Mouse (Mus musculus) midbrain, embryonic 14.5 days (tissue): ENCODE results near the gene Lpcat3. TPM values are rescaled to one million over a fixed set of nuclear protein-coding genes. Genes with fewer than 3 reads are reported as not detected.
A peak's percentile ranks its signal among the peaks of the same experiment; 100 is the strongest.

Experiments used
- ATAC-seq: fragments of 200-750 bp; cut with Nextera tagmentation; 2 replicates; pipeline ENCODE4 v1.8.0; 2017; ENCODE audit warnings: moderate number of reproducible peaks, moderate library complexity; ENCODE audit not compliant: low FRiP score, low TSS enrichment
- DNase-seq: peaks from one replicate; pipeline ENCODE4 v3.0.0-alpha.2; 2015
- H3K27ac ChIP-seq: fragments of 300-500 bp; sonication (generic); replicated peaks from 2 replicates; pipeline ENCODE4 v1.5.1; 2014; ENCODE audit warnings: mild to moderate bottlenecking, low read depth, low read length, moderate library complexity
- H3K27me3 ChIP-seq: fragments of 300-500 bp; sonication (generic); 2 replicates; pipeline ENCODE4 v1.6.1; 2014; ENCODE audit warnings: low read length, control low read depth, mixed read lengths; ENCODE audit not compliant: control insufficient read depth, insufficient read depth
- H3K36me3 ChIP-seq: fragments of 300-500 bp; sonication (generic); 2 replicates; pipeline ENCODE4 v1.6.1; 2014; ENCODE audit warnings: low read length, control low read depth; ENCODE audit not compliant: control insufficient read depth, insufficient read depth
- H3K4me1 ChIP-seq: fragments of 300-500 bp; sonication (generic); 2 replicates; pipeline ENCODE4 v1.6.1; 2014; ENCODE audit warnings: mild to moderate bottlenecking, antibody characterized with exemption, low read length, control low read depth; ENCODE audit not compliant: control insufficient read depth, insufficient read depth
- H3K4me2 ChIP-seq: fragments of 300-500 bp; sonication (generic); 2 replicates; pipeline ENCODE4 v1.6.1; 2014; ENCODE audit warnings: mild to moderate bottlenecking, low read length, moderate library complexity
- H3K4me3 ChIP-seq: fragments of 300-500 bp; sonication (generic); replicated peaks from 2 replicates; pipeline ENCODE4 v1.5.1; 2014; ENCODE audit warnings: low read depth, low read length
- H3K9ac ChIP-seq: fragments of 300-500 bp; sonication (generic); replicated peaks from 2 replicates; pipeline ENCODE4 v1.6.1; 2014; ENCODE audit warnings: mild to moderate bottlenecking, low read length, moderate library complexity
- H3K9me3 ChIP-seq: fragments of 300-500 bp; sonication (generic); 2 replicates; pipeline ENCODE4 v1.6.1; 2016; ENCODE audit warnings: low read length, control low read depth, mixed read lengths; ENCODE audit not compliant: control insufficient read depth
- WGBS: fragments of 180-500 bp; shearing (Covaris S2); extraction: QIAGEN DNeasy Blood & Tissue Kit; methylation state at CpG from one replicate; pipeline ENCODE4 v1.1.7; 2014; 5-methylcytosine and 5-hydroxymethylcytosine counted together
- microRNA counts: library from miRNA; unstranded; fragments of <30 nt; microRNA quantifications from one replicate; lab custom pipeline; 2016
- microRNA-seq: library from miRNA; unstranded; fragments of <30 nt; microRNA quantifications from one replicate; pipeline ENCODE4, GENCODE M21; 2016
- polyA plus RNA-seq: library from polyadenylated mRNA; unstranded; fragments of >200 nt; fragmentation: Nextera tagmentation; extraction: Ambion mirVana; gene quantifications from 2 replicates; pipeline ENCODE4 v1.2.1, GENCODE M21; 2014

The Lpcat3 gene
- polyA plus RNA-seq, 1 experiment from 2014 or later: 34.6 TPM

- peaks cover 65% of the 10 kb centered on the region for H3K36me3 ChIP-seq
- peaks cover 22% of the 10 kb centered on the region for H3K4me1 ChIP-seq
- peak overlapping the region; percentile 41 for H3K4me3 ChIP-seq
- H3K27ac ChIP-seq: peak overlapping the region; percentile 91
- H3K9ac ChIP-seq: peak overlapping the region; percentile 31; the same call in 1 of the 2 replicates
- WGBS: 65% methylated on average over 26 of the region's 26 CpGs
- H3K27me3 ChIP-seq: no peaks in the 10 kb centered on the region
- DNase-seq (peak; percentile 9), ATAC-seq (no peak)
- H3K9me3 ChIP-seq: no peaks in the 10 kb centered on the region
- H3K4me2 ChIP-seq: peak overlapping the region; percentile 93
These were observed 82.0 kb downstream of the Lpcat3 start for GRCm38 (mm10) chr6:124744755-124745321.

GRCm38 (mm10) chr6:124745490-124746295, 82.9 kb downstream of the Lpcat3 start:
- peak overlapping the region; percentile 91 for H3K27ac ChIP-seq
- H3K36me3 ChIP-seq: peaks cover 66% of the 10 kb centered on the region
- ATAC-seq: peak; percentile 86
- under 1% methylated on average over 85 of the region's 85 CpGs for WGBS
- no peaks in the 10 kb centered on the region for H3K9me3 ChIP-seq
- no peaks in the 10 kb centered on the region for H3K27me3 ChIP-seq
- H3K4me1 ChIP-seq: peaks cover 19% of the 10 kb centered on the region
- H3K4me2 ChIP-seq: peak overlapping the region; percentile 93
- peak; percentile 99 for DNase-seq
- H3K4me3 ChIP-seq: peak overlapping the region; percentile 41
- peak overlapping the region; percentile 76 for H3K9ac ChIP-seq

GRCm38 (mm10) chr6:124746296-124746605, 83.4 kb downstream of the Lpcat3 start:
- Histone ChIP-seq H3K9ac (peak overlapping the region; percentile 76), H3K4me3 (peak overlapping the region; percentile 41), H3K4me1 (peaks cover 19% of the 10 kb centered on the region), H3K27me3 (no peaks in the 10 kb centered on the region), H3K36me3 (peaks cover 66% of the 10 kb centered on the region), H3K27ac (peak overlapping the region; percentile 91), H3K4me2 (peak overlapping the region; percentile 93), H3K9me3 (no peaks in the 10 kb centered on the region)
- peak; percentile 5; the same call in 1 of the 2 replicates for ATAC-seq
- WGBS: 10% methylated on average over 8 of the region's 8 CpGs
- no peak for DNase-seq

- H3K9ac ChIP-seq: peak overlapping the region; percentile 76; the same call in 1 of the 2 replicates
These were observed 84.1 kb downstream of the Lpcat3 start for GRCm38 (mm10) chr6:124746654-124747632.

GRCm38 (mm10) chr6:124750405-124750804, 87.6 kb downstream of the Lpcat3 start:
- Histone ChIP-seq H3K4me1 (peaks cover 29% of the 10 kb centered on the region), H3K4me2 (no peak overlapping the region), H3K36me3 (peaks cover 42% of the 10 kb centered on the region), H3K9ac (no peak overlapping the region), H3K27ac (no peak overlapping the region), H3K27me3 (no peaks in the 10 kb centered on the region), H3K9me3 (no peaks in the 10 kb centered on the region), H3K4me3 (no peak overlapping the region)
- DNase-seq (no peak), ATAC-seq (no peak)
- 86% methylated on average over 8 of the region's 8 CpGs for WGBS

More at GRCm38 (mm10) chr6:124746654-124747632, 84.1 kb downstream of the Lpcat3 start:
- peak overlapping the region; percentile 93 for H3K4me2 ChIP-seq
- peaks cover 66% of the 10 kb centered on the region for H3K36me3 ChIP-seq
- H3K9me3 ChIP-seq: no peaks in the 10 kb centered on the region
- no peaks in the 10 kb centered on the region for H3K27me3 ChIP-seq
- H3K4me3 ChIP-seq: peak overlapping the region; percentile 41; the same call in 1 of the 2 replicates
- DNase-seq (no peak), ATAC-seq (no peak)
- H3K4me1 ChIP-seq: peaks cover 14% of the 10 kb centered on the region
- peak overlapping the region; percentile 91; the same call in 1 of the 2 replicates for H3K27ac ChIP-seq
- WGBS: 90% methylated on average over 7 of the region's 7 CpGs

- peaks cover 39% of the 10 kb centered on the region for H3K4me1 ChIP-seq
- no peak overlapping the region for H3K27ac ChIP-seq
- peaks cover 18% of the 10 kb centered on the region for H3K36me3 ChIP-seq
- ATAC-seq: no peak
- no peak for DNase-seq
- no peaks in the 10 kb centered on the region for H3K9me3 ChIP-seq
- WGBS: 95% methylated on average over 2 of the region's 2 CpGs
- peak overlapping the region; percentile 26; the same call in 1 of the 2 replicates for H3K4me2 ChIP-seq
- H3K27me3 ChIP-seq: no peaks in the 10 kb centered on the region
- no peak overlapping the region for H3K9ac ChIP-seq
- 0 out of 2 replicates have a peak overlapping the region, but pooled peaks have one; percentile 79 for H3K4me3 ChIP-seq
These were observed 91.0 kb downstream of the Lpcat3 start for GRCm38 (mm10) chr6:124753861-124754260.

MicroRNAs within 50 kb of the gene (microRNA counts, 519-probe panel; counts per million panel counts)
- microRNA mmu-miR-141 (lab: Ali Mortazavi, UCI) (not detected), microRNA mmu-miR-200c (lab: Ali Mortazavi, UCI) (not detected)

Small RNA genes within 50 kb of the gene (microRNA-seq; reads per million reads assigned to microRNA genes)
- gene Mir141 (2.1 reads per million, percentile 12 among the genes with 10 or more reads in this experiment), gene Mir200c (14.8 reads per million, percentile 37 among the genes with 10 or more reads in this experiment)

Other genes with a start within 250 kb of the Lpcat3 start
- 63.8 and 66.2 TPM in 2 replicates for gene Pex5, start 248.0 kb upstream of the Lpcat3 start, polyA plus RNA-seq
- 78.0 and 105 TPM in 2 replicates for gene Clstn3, start 198.2 kb upstream of the Lpcat3 start, polyA plus RNA-seq
- gene C1rl, start 169.9 kb upstream of the Lpcat3 start, polyA plus RNA-seq: 0.09 and 0.27 TPM in 2 replicates
- gene C1ra, start 150.6 kb upstream of the Lpcat3 start, polyA plus RNA-seq: 0.12 TPM in 1 of 2 replicates, not detected in the other
- 0.27 and 0.28 TPM in 2 replicates for gene C1s1, start 120.7 kb upstream of the Lpcat3 start, polyA plus RNA-seq
- not detected in 2 replicates for gene C1rb, start 92.7 kb upstream of the Lpcat3 start, polyA plus RNA-seq
- gene C1s2, start 26.9 kb upstream of the Lpcat3 start, polyA plus RNA-seq: 0.08 TPM in 2 replicates
- 111 and 120 TPM in 2 replicates for gene Emg1, start 49.2 kb downstream of the Lpcat3 start, polyA plus RNA-seq
- gene Phb2, start 49.3 kb downstream of the Lpcat3 start, polyA plus RNA-seq: 249 and 250 TPM in 2 replicates
- gene Ptpn6, start 75.7 kb downstream of the Lpcat3 start, polyA plus RNA-seq: 2.1 and 5.6 TPM in 2 replicates
- 689 and 844 TPM in 2 replicates for gene Grcc10, start 78.3 kb downstream of the Lpcat3 start, polyA plus RNA-seq
- gene Gm45234, start 93.0 kb downstream of the Lpcat3 start, polyA plus RNA-seq: not detected in 2 replicates
- 24.4 and 32.3 TPM in 2 replicates for gene Atn1, start 93.5 kb downstream of the Lpcat3 start, polyA plus RNA-seq
- 64.3 and 83.3 TPM in 2 replicates for gene Eno2, start 106.6 kb downstream of the Lpcat3 start, polyA plus RNA-seq
- gene Lrrc23, start 116.7 kb downstream of the Lpcat3 start, polyA plus RNA-seq: 1.4 and 3.2 TPM in 2 replicates
- gene Spsb2, start 145.6 kb downstream of the Lpcat3 start, polyA plus RNA-seq: 5.9 and 6.3 TPM in 2 replicates
- 343 and 349 TPM in 2 replicates for gene Tpi1, start 151.3 kb downstream of the Lpcat3 start, polyA plus RNA-seq
- 184 and 191 TPM in 2 replicates for gene Usp5, start 166.5 kb downstream of the Lpcat3 start, polyA plus RNA-seq
- gene Cdca3, start 166.5 kb downstream of the Lpcat3 start, polyA plus RNA-seq: 25.0 and 43.7 TPM in 2 replicates
- gene Gnb3, start 177.2 kb downstream of the Lpcat3 start, polyA plus RNA-seq: 1.7 and 4.5 TPM in 2 replicates
- gene P3h3, start 194.7 kb downstream of the Lpcat3 start, polyA plus RNA-seq: 13.9 and 15.7 TPM in 2 replicates
- 14.7 and 34.9 TPM in 2 replicates for gene Gpr162, start 201.0 kb downstream of the Lpcat3 start, polyA plus RNA-seq
- 0.11 and 0.27 TPM in 2 replicates for gene Cd4, start 225.2 kb downstream of the Lpcat3 start, polyA plus RNA-seq
- gene Lag3, start 248.7 kb downstream of the Lpcat3 start, polyA plus RNA-seq: 3.3 and 3.5 TPM in 2 replicates